Mouse (Mus musculus) left cerebral cortex, postnatal 10 days (tissue): ENCODE results near the gene F8a. TPM values are rescaled to one million over a fixed set of nuclear protein-coding genes. Genes with fewer than 3 reads are reported as not detected.
"Not testable (repeated sequence)": the region's sequence is repeated elsewhere in the genome, so short reads cannot be mapped to it uniquely, and the experiment has no call there.

ENCODE experiments used
- DNase-seq, 2 experiments: peaks; one replicate each; pipeline ENCODE4 v3.0.0; 2021 to 2022; ENCODE audit warnings: low spot score in 2 of 2, mixed read lengths in 1 of 2; ENCODE audit errors: extremely low spot score in 1 of 2
- intact Hi-C: fragments of 180-260 bp; cut with DNase I; formaldehyde crosslinking; loops from one replicate; pipeline ENCODE4 v1.15.1; 2025
- total RNA-seq, 2 experiments: library from RNA; stranded (reverse); gene quantifications; 2 replicates each; pipeline ENCODE4 v1.2.3; 2021

Gene F8a
- total RNA-seq, result 10 to 100 TPM; 14.3 to 15.1 TPM

- DNase-seq, result peak; percentile 60 to 83
- intact Hi-C loops, result loop anchor here (5.0 kb wide), 1 partner anchor 166 kb away; the partner anchor contains the start of gene Pnma3
Observed at GRCm38 (mm10) chrX:73227914-73228605, at the start of gene F8a. F8a (plus strand) TSS chrX:73228291.

GRCm38 (mm10) chrX:73191934-73192333, 36.2 kb upstream of the F8a start, which contains the start of gene Xlr3b:
Xlr3b (plus strand) TSS chrX:73192207.
- peak in 1 of 2 experiments; percentile 20 for DNase-seq
- intact Hi-C loops, result not testable (repeated sequence)

GRCm38 (mm10) chrX:73213819-73214564, 14.1 kb upstream of the F8a start, which contains the start of gene Xlr4b:
Xlr4b (plus strand) TSS chrX:73214333.
- DNase-seq, intact Hi-C loops: not testable (repeated sequence)

- no peak for DNase-seq
- intact Hi-C loops, result loop anchor here (5.0 kb wide), 1 partner anchor 163 kb away; the partner anchor contains the start of gene Pnma3
Observed at GRCm38 (mm10) chrX:73225365-73225764, 2.7 kb upstream of the F8a start.

- intact Hi-C loops, result loop anchor here (5.0 kb wide), 1 partner anchor 166 kb away; the partner anchor contains the start of gene Pnma3
- DNase-seq, result peak; percentile 34 to 61
Observed at GRCm38 (mm10) chrX:73228606-73229214, 619 bp downstream of the F8a start.

- intact Hi-C loops, result loop anchor here (5.0 kb wide), 1 partner anchor 167 kb away; the partner anchor contains the start of gene Pnma3
- no peak for DNase-seq
Observed at GRCm38 (mm10) chrX:73229288-73229687, 1.2 kb downstream of the F8a start.

- DNase-seq, intact Hi-C loops: not testable (repeated sequence)
Observed at GRCm38 (mm10) chrX:73242821-73243325, 14.8 kb downstream of the F8a start, which contains the start of gene Xlr4c. Xlr4c (minus strand) TSS chrX:73243130.

GRCm38 (mm10) chrX:73262428-73262827, 34.3 kb downstream of the F8a start:
- intact Hi-C loops, DNase-seq: not testable (repeated sequence)

- DNase-seq, intact Hi-C loops: not testable (repeated sequence)
Observed at GRCm38 (mm10) chrX:73265270-73265669, 37.2 kb downstream of the F8a start, which contains the start of gene Xlr3c. Xlr3c (minus strand) TSS chrX:73265390.

Other genes starting within 250 kb of the F8a start
- gene Zfp185, start 241.0 kb upstream of the F8a start, total RNA-seq, result 1 to 10 TPM in 1 of 2 experiments, under 1 TPM in 1; 0.90 to 1.0 TPM
- gene Pnma5, start 191.2 kb upstream of the F8a start, total RNA-seq, result under 1 TPM; 0.41 to 0.59 TPM
- 10 to 100 TPM; 28.7 to 30.8 TPM for gene Pnma3, start 163.5 kb upstream of the F8a start, total RNA-seq
- gene Xlr4a, start 145.8 kb upstream of the F8a start, total RNA-seq, result under 1 TPM in 1 of 2 experiments, not detected in 1; 0.91 TPM
- 1 to 10 TPM in 1 of 2 experiments, under 1 TPM in 1; 0.51 to 4.8 TPM for gene Xlr3a, start 131.2 kb upstream of the F8a start, total RNA-seq
- 1 to 10 TPM; 1.5 to 1.9 TPM for gene Gm14685, start 111.2 kb upstream of the F8a start, total RNA-seq
- not detected for gene Xlr5b, start 79.5 kb upstream of the F8a start, total RNA-seq
- 1 to 10 TPM in 1 of 2 experiments, under 1 TPM in 1; 0.91 to 1.4 TPM for gene DXBay18, start 78.8 kb upstream of the F8a start, total RNA-seq
- not detected for gene Spin2d, start 51.3 kb upstream of the F8a start, total RNA-seq
- 1 to 10 TPM; 1.2 to 9.8 TPM for gene Xlr3b, start 36.1 kb upstream of the F8a start, total RNA-seq
- gene Xlr4b, start 14.0 kb upstream of the F8a start, total RNA-seq, result 1 to 10 TPM in 1 of 2 experiments, under 1 TPM in 1; 0.45 to 1.1 TPM
- under 1 TPM in 1 of 2 experiments, not detected in 1; 0.90 TPM for gene Xlr4c, start 14.8 kb downstream of the F8a start, total RNA-seq
- gene Xlr3c, start 37.1 kb downstream of the F8a start, total RNA-seq, result not detected
- not detected for gene Xlr5a, start 64.7 kb downstream of the F8a start, total RNA-seq
- not detected for gene Xlr5c, start 64.7 kb downstream of the F8a start, total RNA-seq
- not detected for gene Gm45015, start 108.5 kb downstream of the F8a start, total RNA-seq
- 10 to 100 TPM; 16.8 to 17.5 TPM for gene Zfp275, start 114.3 kb downstream of the F8a start, total RNA-seq
- under 1 TPM; 0.19 to 0.24 TPM for gene Gm18336, start 170.4 kb downstream of the F8a start, total RNA-seq
- gene Zfp92, start 182.8 kb downstream of the F8a start, total RNA-seq, result 1 to 10 TPM; 2.5 to 3.1 TPM
- gene Trex2, start 207.1 kb downstream of the F8a start, total RNA-seq, result not detected
- 10 to 100 TPM; 13.7 to 15.0 TPM for gene Haus7, start 230.8 kb downstream of the F8a start, total RNA-seq